Mouse (Mus musculus): ENCODE results near the gene Dynlt1c.
"Not testable (repeated sequence)": the region's sequence is repeated elsewhere in the genome, so short reads cannot be mapped to it uniquely, and the experiment has no call there.

Gene Dynlt1c

DNA sequence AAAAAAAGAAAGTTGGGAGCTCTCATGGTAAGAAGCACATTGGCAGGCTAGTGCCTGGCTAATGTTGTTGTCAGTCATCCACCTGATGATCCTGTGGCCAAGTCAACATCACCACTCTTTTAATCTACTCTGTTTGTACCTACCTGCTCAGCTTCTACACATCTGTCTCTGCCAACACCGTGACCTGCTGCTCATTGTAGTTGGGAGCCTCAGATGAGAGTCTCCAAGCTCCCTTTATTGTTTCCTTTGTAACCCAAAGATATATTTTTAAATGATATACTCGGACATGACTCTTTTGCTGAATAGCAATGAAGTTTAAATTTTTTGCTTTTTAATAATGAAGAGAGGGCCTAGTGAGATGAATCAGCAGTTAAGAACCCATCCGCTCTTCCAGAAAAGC, 55.0 kb downstream of the Dynlt1c start:
- not testable (repeated sequence) for DNase-seq

- DNase-seq: not testable (repeated sequence)
These were observed 57.3 kb downstream of the Dynlt1c start, which contains the start of gene Sytl3 for GRCm38 (mm10) chr17:6658801-6659200. Gene Sytl3, plus strand, starts transcription at chr17:6659093.
